Mouse (Mus musculus) liver, adult 2 months (tissue): ENCODE measurements around the gene Snx15. TPM values are rescaled to one million over a fixed set of nuclear protein-coding genes. Genes with fewer than 3 reads are reported as not detected.

Experiments
- DNase-seq: peaks from one replicate; pipeline ENCODE4 v3.0.0-alpha.2; 2011; ENCODE audit warnings: low read depth, low spot score; ENCODE audit errors: extremely low read depth
- H3K27ac ChIP-seq: fragments of 200-500 bp; replicated peaks from 2 replicates; pipeline ENCODE4 v1.5.1; 2012; ENCODE audit warnings: low read depth, mild to moderate bottlenecking, control low read depth, inconsistent platforms, low read length; ENCODE audit not compliant: insufficient read depth
- H3K27me3 ChIP-seq: fragments of 200-500 bp; 2 replicates; pipeline ENCODE4 v1.6.1; 2012; ENCODE audit warnings: mild to moderate bottlenecking, moderate library complexity, low read length, inconsistent platforms; ENCODE audit not compliant: control insufficient read depth, insufficient read depth
- H3K36me3 ChIP-seq: fragments of 200-500 bp; 2 replicates; pipeline ENCODE4 v1.6.1; 2012; ENCODE audit warnings: low read length, inconsistent platforms; ENCODE audit not compliant: control insufficient read depth, insufficient read depth
- H3K4me1 ChIP-seq: fragments of 200-500 bp; 2 replicates; pipeline ENCODE4 v1.6.1; 2011; ENCODE audit warnings: low read length; ENCODE audit not compliant: control insufficient read depth, insufficient read depth
- H3K4me3 ChIP-seq: fragments of 200-500 bp; 2 replicates; pipeline ENCODE4 v1.5.1; 2011; ENCODE audit warnings: low read depth, mild to moderate bottlenecking, control low read depth, low read length, moderate library complexity; ENCODE audit not compliant: insufficient read depth
- H3K79me2 ChIP-seq: fragments of 200-500 bp; 2 replicates; pipeline ENCODE4 v1.6.1; 2012; ENCODE audit warnings: inconsistent platforms, mild to moderate bottlenecking, low read length, moderate library complexity; ENCODE audit not compliant: control insufficient read depth, insufficient read depth
- H3K9ac ChIP-seq: fragments of 200-500 bp; 2 replicates; pipeline ENCODE4 v1.6.1; 2012; ENCODE audit warnings: low read depth, mild to moderate bottlenecking, control low read depth, inconsistent platforms, low read length
- CTCF ChIP-seq: fragments of 200-500 bp; IDR thresholded peaks from 2 replicates; pipeline ENCODE4 v1.5.1; 2011; ENCODE audit warnings: low read depth, low read length, control low read depth
- POLR2A ChIP-seq: fragments of 200-500 bp; IDR thresholded peaks from 2 replicates; pipeline ENCODE4 v1.6.1; 2011; ENCODE audit warnings: low read length, control low read depth; ENCODE audit not compliant: insufficient read depth; ENCODE audit errors: extremely low read depth
- WGBS: fragments of 180-500 bp; shearing (Covaris S2); methylation state at CpG from one replicate; pipeline ENCODE4 v1.1.7; 2018; 5-methylcytosine and 5-hydroxymethylcytosine counted together
- polyA plus RNA-seq: library from polyadenylated mRNA; depleted of rRNA; stranded (reverse); fragments of >200 nt; gene quantifications from 2 replicates; pipeline ENCODE4 v1.2.3, GENCODE M21; 2012; rRNA removed
- total RNA-seq: library from RNA; depleted of rRNA; stranded (reverse); fragments of >200 nt; gene quantifications from 2 replicates; pipeline ENCODE4 v1.2.3, GENCODE M21; 2014; rRNA removed

Gene Snx15
- total and polyA plus RNA-seq, 2 experiments: 7.2 to 20.5 TPM

DNA sequence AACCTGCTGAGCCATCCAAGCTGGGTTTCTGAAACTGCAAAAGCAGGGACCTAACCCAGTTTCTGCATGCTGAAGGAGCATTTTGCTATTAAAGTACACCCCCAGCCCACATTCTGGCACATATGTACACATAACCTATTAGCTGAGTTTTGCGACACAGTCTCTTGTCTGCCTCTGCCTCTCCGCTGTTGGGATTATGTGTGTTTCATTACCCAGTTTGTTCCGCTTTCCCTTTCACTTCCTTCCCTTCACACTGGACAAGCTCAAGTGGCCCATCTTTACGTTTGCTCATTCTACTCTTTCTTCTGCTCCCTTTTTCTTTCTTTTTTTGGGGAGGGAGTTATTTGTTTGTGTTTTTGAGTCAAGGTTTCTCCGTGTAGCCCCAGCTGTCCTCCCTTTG is 54.2 kb downstream of the Snx15 start:
- Histone ChIP-seq H3K9ac (no peak overlapping the region), H3K27ac (no peak overlapping the region), H3K4me3 (no peak overlapping the region), H3K79me2 (peaks cover 6% of the 10 kb centered on the region; the same call in 1 of the 2 replicates), H3K36me3 (no peaks in the 10 kb centered on the region; the same call in 1 of the 2 replicates), H3K27me3 (no peaks in the 10 kb centered on the region), H3K4me1 (peaks cover 5% of the 10 kb centered on the region)
- WGBS: 90% methylated on average over 5 of the region's 5 CpGs
- DNase-seq: no peak
- TF ChIP-seq CTCF (no peak), POLR2A (no peak)

DNA sequence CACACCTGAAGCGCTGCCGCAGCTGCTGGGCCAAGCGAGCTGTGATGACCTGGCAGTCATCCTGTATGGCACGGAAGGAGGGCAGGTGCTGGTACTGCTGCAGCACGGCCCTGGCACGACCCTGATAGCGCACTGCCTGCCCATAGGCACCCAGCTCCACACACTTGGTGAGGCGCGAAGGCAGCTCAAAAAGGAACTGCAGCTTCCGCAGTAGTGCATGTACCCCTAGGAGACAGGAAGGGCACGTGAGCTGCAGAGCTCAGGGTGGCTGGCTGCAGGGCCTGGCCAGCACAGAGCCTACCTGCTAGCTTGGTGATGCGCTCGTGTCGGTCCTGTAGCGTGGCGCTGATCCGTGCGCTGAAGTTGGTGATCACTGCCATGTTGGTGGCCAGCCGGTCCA is 56.8 kb downstream of the Snx15 start:
- peaks cover 7% of the 10 kb centered on the region; the same call in 1 of the 2 replicates for H3K79me2 ChIP-seq
- no peaks in the 10 kb centered on the region; the same call in 1 of the 2 replicates for H3K36me3 ChIP-seq
- no peak overlapping the region for H3K27ac ChIP-seq
- TF ChIP-seq CTCF: no peak
- no peak for TF ChIP-seq POLR2A
- WGBS: 96% methylated on average over 19 of the region's 19 CpGs
- no peak overlapping the region for H3K9ac ChIP-seq
- no peak overlapping the region for H3K4me3 ChIP-seq
- DNase-seq: no peak
- peaks cover 10% of the 10 kb centered on the region for H3K4me1 ChIP-seq
- H3K27me3 ChIP-seq: no peaks in the 10 kb centered on the region

- no peak for DNase-seq
- no peak overlapping the region for H3K9ac ChIP-seq
- no peaks in the 10 kb centered on the region for H3K27me3 ChIP-seq
- peaks cover 5% of the 10 kb centered on the region; the same call in 1 of the 2 replicates for H3K79me2 ChIP-seq
- peaks cover 12% of the 10 kb centered on the region for H3K4me1 ChIP-seq
- H3K27ac ChIP-seq: no peak overlapping the region
- WGBS: 93% methylated on average over 31 of the region's 31 CpGs
- TF ChIP-seq POLR2A (no peak), CTCF (no peak)
- H3K4me3 ChIP-seq: no peak overlapping the region
- no peaks in the 10 kb centered on the region; the same call in 1 of the 2 replicates for H3K36me3 ChIP-seq
Measured at GRCm38 (mm10) chr19:6070571-6071250, 57.4 kb downstream of the Snx15 start.

GRCm38 (mm10) chr19:6069851-6070250 is 58.3 kb downstream of the Snx15 start:
- Histone ChIP-seq H3K79me2 (peaks cover 5% of the 10 kb centered on the region; the same call in 1 of the 2 replicates), H3K4me1 (peaks cover 12% of the 10 kb centered on the region), H3K4me3 (no peak overlapping the region), H3K27me3 (no peaks in the 10 kb centered on the region), H3K9ac (no peak overlapping the region), H3K27ac (no peak overlapping the region), H3K36me3 (no peaks in the 10 kb centered on the region; the same call in 1 of the 2 replicates)
- 94% methylated on average over 10 of the region's 10 CpGs for WGBS
- no peak for TF ChIP-seq CTCF
- TF ChIP-seq POLR2A: no peak
- no peak for DNase-seq

Other genes with a start within 250 kb of the Snx15 start
- gene Tigd3, start 234.2 kb downstream of the Snx15 start, total RNA-seq: 0.18 and 0.27 TPM in 2 replicates
- gene Tigd3, start 234.2 kb downstream of the Snx15 start, polyA plus RNA-seq: 0.16 and 0.24 TPM in 2 replicates
- gene Dpf2, start 215.3 kb downstream of the Snx15 start, total RNA-seq: 10.3 and 10.7 TPM in 2 replicates
- 28.8 and 40.0 TPM in 2 replicates for gene Dpf2, start 215.3 kb downstream of the Snx15 start, polyA plus RNA-seq
- gene Cdc42ep2, start 203.5 kb downstream of the Snx15 start, total RNA-seq: 1.7 and 2.1 TPM in 2 replicates
- 2.1 and 2.4 TPM in 2 replicates for gene Cdc42ep2, start 203.5 kb downstream of the Snx15 start, polyA plus RNA-seq
- gene Pola2, start 164.1 kb downstream of the Snx15 start, total RNA-seq: 6.7 and 8.3 TPM in 2 replicates
- gene Pola2, start 164.1 kb downstream of the Snx15 start, polyA plus RNA-seq: 10.5 and 14.3 TPM in 2 replicates
- not detected in 2 replicates for gene Slc22a20, start 142.2 kb downstream of the Snx15 start, total RNA-seq
- gene Slc22a20, start 142.2 kb downstream of the Snx15 start, polyA plus RNA-seq: not detected in 2 replicates
- 8.0 and 9.9 TPM in 2 replicates for gene Capn1, start 112.4 kb downstream of the Snx15 start, total RNA-seq
- gene Capn1, start 112.4 kb downstream of the Snx15 start, polyA plus RNA-seq: 10.6 and 12.7 TPM in 2 replicates
- gene Syvn1, start 81.7 kb downstream of the Snx15 start, total RNA-seq: 7.6 and 15.2 TPM in 2 replicates
- 53.0 and 64.7 TPM in 2 replicates for gene Syvn1, start 81.7 kb downstream of the Snx15 start, polyA plus RNA-seq
- 27.1 and 27.2 TPM in 2 replicates for gene Mrpl49, start 70.5 kb downstream of the Snx15 start, total RNA-seq
- gene Mrpl49, start 70.5 kb downstream of the Snx15 start, polyA plus RNA-seq: 13.6 and 16.8 TPM in 2 replicates
- 455 and 560 TPM in 2 replicates for gene Fau, start 70.5 kb downstream of the Snx15 start, total RNA-seq
- gene Fau, start 70.5 kb downstream of the Snx15 start, polyA plus RNA-seq: 715 and 820 TPM in 2 replicates
- 10.9 and 12.6 TPM in 2 replicates for gene Znhit2, start 67.1 kb downstream of the Snx15 start, total RNA-seq
- 52.6 and 52.7 TPM in 2 replicates for gene Znhit2, start 67.1 kb downstream of the Snx15 start, polyA plus RNA-seq
- 185 and 210 TPM in 2 replicates for gene Tm7sf2, start 59.9 kb downstream of the Snx15 start, total RNA-seq
- 433 and 503 TPM in 2 replicates for gene Tm7sf2, start 59.9 kb downstream of the Snx15 start, polyA plus RNA-seq
- 16.0 and 19.8 TPM in 2 replicates for gene Vps51, start 51.1 kb downstream of the Snx15 start, total RNA-seq
- gene Vps51, start 51.1 kb downstream of the Snx15 start, polyA plus RNA-seq: 30.4 and 36.3 TPM in 2 replicates
- not detected in 2 replicates for gene Tmem262, start 48.3 kb downstream of the Snx15 start, total RNA-seq
- not detected in 2 replicates for gene Tmem262, start 48.3 kb downstream of the Snx15 start, polyA plus RNA-seq
- 0.34 and 0.46 TPM in 2 replicates for gene Gm28374, start 46.0 kb downstream of the Snx15 start, total RNA-seq
- 0.20 TPM in 1 of 2 replicates, not detected in the other for gene Gm28374, start 46.0 kb downstream of the Snx15 start, polyA plus RNA-seq
- gene Zfpl1, start 43.3 kb downstream of the Snx15 start, total RNA-seq: 7.9 and 11.0 TPM in 2 replicates
- gene Zfpl1, start 43.3 kb downstream of the Snx15 start, polyA plus RNA-seq: 45.1 and 49.1 TPM in 2 replicates
- 0.28 and 0.47 TPM in 2 replicates for gene Cdca5, start 43.3 kb downstream of the Snx15 start, total RNA-seq
- 0.18 and 0.20 TPM in 2 replicates for gene Cdca5, start 43.3 kb downstream of the Snx15 start, polyA plus RNA-seq
- gene AC131692.1, start 33.9 kb downstream of the Snx15 start, total RNA-seq: not detected in 2 replicates
- not detected in 2 replicates for gene AC131692.1, start 33.9 kb downstream of the Snx15 start, polyA plus RNA-seq
- gene Naaladl1, start 22.5 kb downstream of the Snx15 start, total RNA-seq: not detected in 2 replicates
- not detected in 2 replicates for gene Naaladl1, start 22.5 kb downstream of the Snx15 start, polyA plus RNA-seq
- 4.0 and 4.9 TPM in 2 replicates for gene Sac3d1, start 9.7 kb downstream of the Snx15 start, total RNA-seq
- 19.4 and 22.0 TPM in 2 replicates for gene Sac3d1, start 9.7 kb downstream of the Snx15 start, polyA plus RNA-seq
- gene Batf2, start 12.7 kb upstream of the Snx15 start, total RNA-seq: 0.74 and 1.6 TPM in 2 replicates
- 1.1 and 2.4 TPM in 2 replicates for gene Batf2, start 12.7 kb upstream of the Snx15 start, polyA plus RNA-seq
- gene Arl2, start 13.2 kb upstream of the Snx15 start, total RNA-seq: 2.5 and 3.0 TPM in 2 replicates
- 13.9 and 16.3 TPM in 2 replicates for gene Arl2, start 13.2 kb upstream of the Snx15 start, polyA plus RNA-seq
- gene Majin, start 56.1 kb upstream of the Snx15 start, total RNA-seq: not detected in 2 replicates
- gene Majin, start 56.1 kb upstream of the Snx15 start, polyA plus RNA-seq: 0.14 TPM in 1 of 2 replicates, not detected in the other
- 0.27 and 0.28 TPM in 2 replicates for gene Gpha2, start 98.1 kb upstream of the Snx15 start, total RNA-seq
- not detected in 2 replicates for gene Gpha2, start 98.1 kb upstream of the Snx15 start, polyA plus RNA-seq
- 3.2 and 3.3 TPM in 2 replicates for gene Ppp2r5b, start 107.6 kb upstream of the Snx15 start, total RNA-seq
- 12.5 and 14.5 TPM in 2 replicates for gene Ppp2r5b, start 107.6 kb upstream of the Snx15 start, polyA plus RNA-seq
- 9.1 and 16.0 TPM in 2 replicates for gene Atg2a, start 113.4 kb upstream of the Snx15 start, total RNA-seq
- gene Atg2a, start 113.4 kb upstream of the Snx15 start, polyA plus RNA-seq: 26.8 and 32.3 TPM in 2 replicates
- 25.3 and 29.7 TPM in 2 replicates for gene Ehd1, start 148.4 kb upstream of the Snx15 start, total RNA-seq
- gene Ehd1, start 148.4 kb upstream of the Snx15 start, polyA plus RNA-seq: 140 and 154 TPM in 2 replicates
- gene Cdc42bpg, start 178.2 kb upstream of the Snx15 start, total RNA-seq: 3.1 and 4.6 TPM in 2 replicates
- gene Cdc42bpg, start 178.2 kb upstream of the Snx15 start, polyA plus RNA-seq: 6.7 and 7.3 TPM in 2 replicates
- gene Men1, start 206.7 kb upstream of the Snx15 start, total RNA-seq: 9.3 and 10.1 TPM in 2 replicates
- gene Men1, start 206.7 kb upstream of the Snx15 start, polyA plus RNA-seq: 26.6 and 29.4 TPM in 2 replicates
- 12.8 and 17.1 TPM in 2 replicates for gene Map4k2, start 212.8 kb upstream of the Snx15 start, total RNA-seq
- gene Map4k2, start 212.8 kb upstream of the Snx15 start, polyA plus RNA-seq: 33.0 and 39.1 TPM in 2 replicates
- 28.5 and 34.8 TPM in 2 replicates for gene Sf1, start 235.4 kb upstream of the Snx15 start, total RNA-seq
- 45.7 and 62.8 TPM in 2 replicates for gene Sf1, start 235.4 kb upstream of the Snx15 start, polyA plus RNA-seq